Mouse (Mus musculus) heart, embryonic 12.5 days (tissue): Measurements from ENCODE around the gene Ampd1. TPM values are rescaled to one million over a fixed set of nuclear protein-coding genes. Genes with fewer than 3 reads are reported as not detected.
"Not testable (repeated sequence)": the region's sequence is repeated elsewhere in the genome, so short reads cannot be mapped to it uniquely, and the experiment has no call there.

Experiments used
- ATAC-seq: fragments of 200-750 bp; cut with Nextera tagmentation; 2 replicates; pipeline ENCODE4 v1.8.0; 2017; ENCODE audit warnings: moderate TSS enrichment, moderate library complexity; ENCODE audit not compliant: insufficient number of reproducible peaks, low FRiP score
- H3K27ac ChIP-seq: fragments of 300-500 bp; sonication (generic); 2 replicates; pipeline ENCODE4 v1.5.1; 2016; ENCODE audit warnings: mild to moderate bottlenecking, moderate library complexity; ENCODE audit not compliant: poor library complexity, severe bottlenecking
- H3K27me3 ChIP-seq: fragments of 300-500 bp; sonication (generic); replicated peaks from 2 replicates; pipeline ENCODE4 v1.6.1; 2016; ENCODE audit warnings: mild to moderate bottlenecking, moderate library complexity
- H3K36me3 ChIP-seq: fragments of 300-500 bp; sonication (generic); 2 replicates; pipeline ENCODE4 v1.6.1; 2016; ENCODE audit warnings: mild to moderate bottlenecking, moderate library complexity
- H3K4me1 ChIP-seq: fragments of 300-500 bp; sonication (generic); replicated peaks from 2 replicates; pipeline ENCODE4 v1.6.1; 2016; ENCODE audit warnings: mild to moderate bottlenecking
- H3K4me2 ChIP-seq: fragments of 300-500 bp; sonication (generic); 2 replicates; pipeline ENCODE4 v1.6.1; 2016; ENCODE audit warnings: mild to moderate bottlenecking, moderate library complexity
- H3K4me3 ChIP-seq: fragments of 300-500 bp; sonication (generic); 2 replicates; pipeline ENCODE4 v1.5.1; 2016; ENCODE audit warnings: mild to moderate bottlenecking
- H3K9ac ChIP-seq: fragments of 300-500 bp; sonication (generic); 2 replicates; pipeline ENCODE4 v1.6.1; 2016; ENCODE audit warnings: mild to moderate bottlenecking, moderate library complexity
- H3K9me3 ChIP-seq: fragments of 300-500 bp; sonication (generic); replicated peaks from 2 replicates; pipeline ENCODE4 v1.6.1; 2016; ENCODE audit warnings: mild to moderate bottlenecking, moderate library complexity
- WGBS: fragments of 180-500 bp; shearing (Covaris S2); methylation state at CpG from one replicate; pipeline ENCODE4 v1.1.7; 2016; 5-methylcytosine and 5-hydroxymethylcytosine counted together
- polyA plus RNA-seq: library from polyadenylated mRNA; unstranded; fragments of >200 nt; fragmentation: Nextera tagmentation; extraction: Ambion mirVana; gene quantifications from 2 replicates; pipeline ENCODE4 v1.2.1, GENCODE M21; 2016

Gene Ampd1
- polyA plus RNA-seq, 1 experiment from 2014 or later, result not detected

DNA sequence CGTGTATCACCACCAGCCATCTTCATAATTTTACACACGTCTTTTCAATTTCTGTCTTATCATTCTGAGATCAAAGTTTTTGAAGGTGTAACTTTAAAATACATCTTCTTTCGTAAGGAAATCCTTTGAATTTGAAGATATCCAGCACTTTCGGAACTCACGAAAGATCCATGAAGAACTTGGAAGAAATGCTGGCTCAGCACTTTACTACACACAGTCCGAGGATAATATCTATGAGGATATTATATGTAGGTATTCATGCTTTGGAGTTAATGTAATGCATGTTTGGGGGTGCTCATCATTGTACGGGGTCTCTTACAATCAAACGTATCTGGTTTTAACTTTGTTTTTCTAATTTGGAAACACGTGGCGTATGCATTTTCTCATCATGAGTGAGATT is 59.3 kb downstream of the Ampd1 start:
- Histone ChIP-seq H3K27ac (no peak overlapping the region), H3K9me3 (no peaks in the 10 kb centered on the region), H3K4me2 (no peak overlapping the region), H3K4me1 (peaks cover 19% of the 10 kb centered on the region), H3K36me3 (peaks cover 5% of the 10 kb centered on the region), H3K9ac (no peak overlapping the region), H3K4me3 (no peak overlapping the region), H3K27me3 (no peaks in the 10 kb centered on the region)
- ATAC-seq, result no peak
- 87% methylated on average over 10 of the region's 10 CpGs for WGBS

DNA sequence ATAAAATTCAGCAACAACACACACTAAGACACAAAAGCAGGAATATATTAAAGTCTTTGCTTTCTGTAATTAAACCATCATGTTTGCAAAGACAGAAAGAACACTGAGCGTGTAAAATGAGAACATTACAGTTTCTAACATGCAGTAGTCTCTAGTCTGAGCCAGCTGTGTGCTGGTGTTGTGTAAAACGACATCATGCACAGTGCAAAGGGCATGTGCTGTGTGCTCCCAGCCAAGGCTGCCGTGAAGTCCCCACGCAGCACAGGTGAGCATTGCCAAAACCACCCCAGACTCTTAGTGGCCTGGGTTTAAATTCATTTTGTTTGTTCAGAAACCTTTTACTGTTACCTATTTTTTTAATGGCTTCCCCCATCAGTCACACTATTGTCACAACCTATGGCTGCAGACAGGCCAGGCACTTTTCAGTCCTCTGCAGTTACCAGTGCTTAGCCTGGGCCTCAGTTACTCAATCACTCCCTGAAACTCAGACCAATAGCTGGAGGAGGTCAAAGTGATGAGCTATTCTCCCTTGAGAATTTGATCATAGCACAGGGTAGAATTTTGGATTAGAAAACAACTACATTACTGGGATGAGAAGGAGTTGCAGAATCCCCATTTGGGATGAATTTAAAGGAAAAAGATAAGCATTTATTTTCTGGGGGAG is 62.7 kb downstream of the Ampd1 start:
- H3K9me3 ChIP-seq, result no peaks in the 10 kb centered on the region
- WGBS, result 86% methylated on average over 4 of the region's 4 CpGs
- H3K9ac ChIP-seq, result no peak overlapping the region
- H3K4me1 ChIP-seq, result peaks cover 14% of the 10 kb centered on the region
- no peak overlapping the region for H3K27ac ChIP-seq
- H3K27me3 ChIP-seq, result no peaks in the 10 kb centered on the region
- ATAC-seq, result no peak
- no peak overlapping the region for H3K4me2 ChIP-seq
- peaks cover 5% of the 10 kb centered on the region for H3K36me3 ChIP-seq
- H3K4me3 ChIP-seq, result no peak overlapping the region

DNA sequence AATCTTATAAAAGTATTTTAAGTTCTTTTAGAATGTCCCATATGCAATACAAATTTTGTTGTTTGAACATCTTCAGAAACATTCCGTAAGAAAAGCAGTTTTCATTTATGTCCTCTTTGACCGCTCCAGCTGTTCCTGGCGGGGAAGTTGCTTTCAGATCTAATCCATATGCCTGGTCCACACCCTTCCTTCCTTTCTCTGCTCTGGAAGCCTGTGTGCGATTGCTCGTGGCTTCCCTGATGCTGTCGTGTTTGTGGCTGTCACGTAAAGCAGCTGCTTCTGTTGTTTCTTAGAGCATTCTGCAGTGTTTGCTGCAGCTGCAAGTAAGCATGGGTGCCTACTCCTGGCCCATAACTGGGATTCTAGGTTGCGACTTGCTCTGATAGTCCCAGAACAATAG is 65.2 kb downstream of the Ampd1 start:
- Histone ChIP-seq H3K27me3 (no peaks in the 10 kb centered on the region), H3K4me3 (no peak overlapping the region), H3K4me1 (peaks cover 13% of the 10 kb centered on the region), H3K27ac (peak overlapping the region; percentile 30; the same call in 1 of the 2 replicates), H3K36me3 (0 out of 2 replicates have a peak, but pooled peaks cover 5% of the 10 kb centered on the region), H3K9me3 (no peaks in the 10 kb centered on the region), H3K4me2 (peak overlapping the region; percentile 54), H3K9ac (no peak overlapping the region)
- ATAC-seq, result peak; percentile 58; the same call in 1 of the 2 replicates
- 54% methylated on average over 8 of the region's 8 CpGs for WGBS

- H3K36me3 ChIP-seq, H3K9me3 ChIP-seq, H3K9ac ChIP-seq, H3K27me3 ChIP-seq: not testable (repeated sequence)
- Histone ChIP-seq H3K4me2 (peak overlapping the region; percentile 54), H3K4me1 (peaks cover 13% of the 10 kb centered on the region), H3K4me3 (peak overlapping the region; percentile 15), H3K27ac (peak overlapping the region; percentile 30; the same call in 1 of the 2 replicates)
- peak; percentile 86 for ATAC-seq
- WGBS, result 35% methylated on average over 11 of the region's 11 CpGs
These were observed 66.5 kb downstream of the Ampd1 start for GRCm38 (mm10) chr3:103140095-103140838.

- Histone ChIP-seq H3K27me3 (no peaks in the 10 kb centered on the region), H3K9me3 (no peaks in the 10 kb centered on the region), H3K4me2 (no peak overlapping the region), H3K36me3 (0 out of 2 replicates have a peak, but pooled peaks cover 6% of the 10 kb centered on the region), H3K4me1 (peaks cover 13% of the 10 kb centered on the region), H3K9ac (no peak overlapping the region), H3K27ac (no peak overlapping the region), H3K4me3 (no peak overlapping the region)
- ATAC-seq, result no peak
- WGBS, result 88% methylated on average over 11 of the region's 11 CpGs
These were observed 67.5 kb downstream of the Ampd1 start for GRCm38 (mm10) chr3:103141287-103141686.

DNA sequence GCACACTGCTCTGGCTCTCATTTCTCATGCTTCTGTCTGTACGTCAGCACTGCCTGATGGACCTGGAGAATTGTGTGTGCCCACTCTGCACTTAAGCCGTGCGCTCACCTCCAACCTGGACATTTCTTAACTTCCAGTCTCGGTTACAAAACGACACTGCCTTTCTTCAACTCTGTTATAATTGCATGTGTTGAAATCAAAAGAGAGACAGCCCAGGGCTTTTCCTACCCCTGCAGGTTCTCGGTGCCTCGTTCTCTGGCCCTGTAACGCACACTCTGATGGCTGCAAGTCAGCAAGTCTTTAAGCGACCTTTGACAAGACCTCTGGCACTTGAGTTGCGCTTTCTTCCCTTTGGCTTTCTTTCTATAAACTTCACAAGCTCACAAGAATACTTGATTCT is 68.6 kb downstream of the Ampd1 start:
- no peaks in the 10 kb centered on the region for H3K27me3 ChIP-seq
- H3K36me3 ChIP-seq, result peaks cover 9% of the 10 kb centered on the region; the same call in 1 of the 2 replicates
- no peak overlapping the region for H3K4me3 ChIP-seq
- WGBS, result 75% methylated on average over 10 of the region's 10 CpGs
- H3K4me1 ChIP-seq, result peaks cover 13% of the 10 kb centered on the region
- H3K9me3 ChIP-seq, result no peaks in the 10 kb centered on the region
- H3K27ac ChIP-seq, result no peak overlapping the region
- no peak overlapping the region for H3K9ac ChIP-seq
- no peak for ATAC-seq
- H3K4me2 ChIP-seq, result no peak overlapping the region

DNA sequence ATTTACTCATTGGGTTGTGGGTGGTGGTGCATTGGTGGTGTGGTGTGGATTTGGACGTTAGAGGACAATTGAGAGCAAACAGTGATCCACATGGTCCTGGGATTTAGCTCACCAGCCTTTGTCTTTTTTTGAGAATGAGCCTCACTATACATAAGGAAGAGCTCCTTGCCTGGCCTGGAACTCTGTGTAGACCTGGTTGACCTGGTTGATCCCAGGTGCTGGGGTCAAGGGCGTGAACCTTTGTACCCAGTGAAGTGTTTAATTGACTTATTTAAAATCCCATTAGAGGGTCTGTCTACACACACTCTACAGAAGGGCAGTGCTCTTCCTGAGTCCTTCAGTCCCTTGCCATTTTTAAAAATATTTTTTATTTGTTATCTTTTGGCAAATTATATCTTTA is 71.5 kb downstream of the Ampd1 start:
- Histone ChIP-seq H3K36me3 (peaks cover 17% of the 10 kb centered on the region; the same call in 1 of the 2 replicates), H3K4me1 (no peaks in the 10 kb centered on the region), H3K4me2 (no peak overlapping the region), H3K4me3 (no peak overlapping the region), H3K27me3 (no peaks in the 10 kb centered on the region), H3K27ac (no peak overlapping the region), H3K9ac (no peak overlapping the region), H3K9me3 (no peaks in the 10 kb centered on the region)
- no peak for ATAC-seq
- 81% methylated on average over 2 of the region's 2 CpGs for WGBS

GRCm38 (mm10) chr3:103145791-103146190 is 72.0 kb downstream of the Ampd1 start:
- 81% methylated on average over 4 of the region's 4 CpGs for WGBS
- H3K4me2 ChIP-seq, result no peak overlapping the region
- ATAC-seq, result no peak
- no peak overlapping the region for H3K9ac ChIP-seq
- peaks cover 20% of the 10 kb centered on the region for H3K36me3 ChIP-seq
- no peaks in the 10 kb centered on the region for H3K4me1 ChIP-seq
- no peak overlapping the region for H3K27ac ChIP-seq
- no peaks in the 10 kb centered on the region for H3K27me3 ChIP-seq
- H3K4me3 ChIP-seq, result no peak overlapping the region
- no peaks in the 10 kb centered on the region for H3K9me3 ChIP-seq

DNA sequence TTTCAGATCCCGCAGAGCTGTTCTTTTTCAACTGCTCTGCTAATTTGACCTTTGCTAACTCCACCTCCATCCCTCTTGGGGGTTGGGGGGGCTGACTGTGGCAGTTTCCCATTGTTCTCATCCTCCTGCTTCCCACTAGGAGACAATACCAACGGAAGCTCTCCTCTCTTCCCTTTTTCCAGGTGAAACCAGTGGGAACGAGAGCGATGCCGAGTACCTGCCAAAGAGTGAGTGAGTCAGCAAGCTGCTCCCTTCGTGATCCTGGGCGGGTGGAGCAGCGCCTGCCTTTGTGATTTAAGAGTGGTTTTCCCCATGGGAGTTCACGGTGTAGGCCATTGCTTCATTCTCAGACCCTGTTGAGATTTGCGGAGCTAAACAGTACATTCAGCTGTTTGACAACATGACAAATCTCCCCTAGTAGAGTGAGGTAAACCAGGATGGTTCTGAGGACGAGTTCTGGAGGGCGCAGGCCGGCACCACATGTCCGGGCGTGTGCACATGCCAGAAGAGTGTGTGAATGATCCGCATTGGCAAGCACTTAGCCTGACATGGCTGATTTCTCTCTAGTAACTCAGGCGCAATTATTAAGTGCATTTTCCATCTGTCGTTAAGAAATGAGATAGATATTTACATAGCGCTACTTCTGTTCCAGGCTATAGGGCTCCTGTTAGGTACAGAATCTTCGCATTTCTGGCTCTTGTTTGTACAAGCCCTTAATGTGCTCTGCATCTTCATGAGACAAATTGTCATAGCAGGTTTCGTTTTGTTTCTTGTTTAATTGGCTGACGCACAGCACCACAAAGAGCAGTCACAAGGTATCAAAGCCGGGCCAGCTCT is 72.7 kb downstream of the Ampd1 start:
- H3K4me3 ChIP-seq, result no peak overlapping the region
- H3K36me3 ChIP-seq, result peaks cover 23% of the 10 kb centered on the region
- ATAC-seq, result no peak
- WGBS, result 73% methylated on average over 23 of the region's 23 CpGs
- H3K27me3 ChIP-seq, result no peaks in the 10 kb centered on the region
- no peak overlapping the region for H3K9ac ChIP-seq
- H3K4me1 ChIP-seq, result no peaks in the 10 kb centered on the region
- H3K9me3 ChIP-seq, result no peaks in the 10 kb centered on the region
- no peak overlapping the region for H3K4me2 ChIP-seq
- no peak overlapping the region for H3K27ac ChIP-seq

DNA sequence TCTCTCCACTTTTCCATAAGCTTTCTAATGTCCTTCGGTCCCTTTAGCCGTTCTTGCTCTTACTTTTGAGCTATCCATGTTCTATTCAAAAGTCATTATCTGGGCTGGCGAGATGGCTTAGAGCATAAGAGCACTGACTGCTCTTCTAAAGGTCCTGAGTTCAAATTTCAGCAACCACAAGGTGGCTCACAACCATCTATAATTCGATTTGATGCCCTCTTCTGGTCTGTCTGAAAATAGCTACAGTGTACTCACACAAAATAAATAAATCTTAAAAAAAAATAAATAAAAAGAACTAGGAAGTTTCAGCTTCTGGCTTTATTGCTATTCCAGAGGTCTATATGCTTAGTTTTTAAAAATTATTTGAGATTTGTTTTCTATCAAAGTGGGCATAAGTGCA is 74.0 kb downstream of the Ampd1 start:
- 84% methylated on average over 4 of the region's 4 CpGs for WGBS
- no peaks in the 10 kb centered on the region for H3K9me3 ChIP-seq
- ATAC-seq, result no peak

DNA sequence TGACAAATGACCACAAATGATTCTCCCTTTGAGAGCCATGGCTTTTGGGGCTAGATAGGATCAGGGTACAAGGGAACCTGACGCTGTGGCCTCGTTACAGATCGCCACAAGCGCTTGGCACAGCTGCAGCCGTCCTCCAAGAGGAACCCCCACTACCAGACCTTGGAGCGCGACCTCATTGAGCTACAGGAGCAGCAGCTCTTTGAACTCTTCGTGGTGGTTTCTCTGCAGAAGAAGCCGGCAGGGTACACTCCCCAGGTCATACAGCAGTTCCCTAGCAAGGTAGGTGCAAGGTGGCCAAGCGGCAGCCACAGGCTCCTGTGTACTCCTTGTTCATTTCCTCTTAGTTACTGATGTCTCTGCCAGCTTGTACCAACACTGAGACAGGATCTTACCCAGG is 75.1 kb downstream of the Ampd1 start:
- peaks cover 40% of the 10 kb centered on the region for H3K36me3 ChIP-seq
- no peak overlapping the region for H3K27ac ChIP-seq
- no peaks in the 10 kb centered on the region for H3K27me3 ChIP-seq
- H3K4me3 ChIP-seq, result no peak overlapping the region
- ATAC-seq, result no peak
- WGBS, result 85% methylated on average over 10 of the region's 10 CpGs
- H3K4me2 ChIP-seq, result no peak overlapping the region
- no peaks in the 10 kb centered on the region; the same call in 1 of the 2 replicates for H3K9me3 ChIP-seq
- H3K4me1 ChIP-seq, result no peaks in the 10 kb centered on the region
- no peak overlapping the region for H3K9ac ChIP-seq

More for the DNA sequence above, 74.0 kb downstream of the Ampd1 start:
- peaks cover 32% of the 10 kb centered on the region for H3K36me3 ChIP-seq
- H3K9ac ChIP-seq, result no peak overlapping the region
- H3K27me3 ChIP-seq, result no peaks in the 10 kb centered on the region
- H3K27ac ChIP-seq, result no peak overlapping the region
- no peak overlapping the region for H3K4me2 ChIP-seq
- no peak overlapping the region for H3K4me3 ChIP-seq
- H3K4me1 ChIP-seq, result no peaks in the 10 kb centered on the region
